Comparison of ENCODE assay signal across 21 mouse cellular contexts in the genomic region with DNA sequence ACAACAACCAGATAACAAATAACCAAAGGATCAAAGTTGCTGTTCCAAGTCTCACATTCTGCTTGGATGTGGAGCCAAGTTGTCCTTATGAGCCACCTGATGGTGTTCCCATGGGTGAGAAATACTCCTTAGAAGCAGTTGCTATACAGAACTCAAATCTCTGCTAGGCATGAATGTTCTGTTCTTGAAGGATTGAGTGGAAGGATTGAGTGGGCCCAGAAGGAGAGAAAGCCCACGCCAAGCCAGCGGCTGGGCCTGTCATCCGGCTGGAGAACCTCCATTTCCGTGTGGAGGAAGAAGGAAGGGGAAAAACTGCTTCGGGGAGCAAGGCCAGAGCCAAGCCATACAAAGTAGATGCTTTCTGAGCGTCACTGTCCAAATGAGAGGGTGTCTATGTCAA. TPM values are rescaled to one million over a fixed set of nuclear protein-coding genes. Genes with fewer than 3 reads are reported as not detected.
DNase-seq lines count a peak whose midpoint lies in the region; ATAC-seq and TF ChIP-seq lines count a peak whose summit lies in the region.
"Had no signal": no experiment of that assay in that cellular context is flagged by ENCODE, and none has a peak within 500 bp of the region (broad histone marks: within the 10 kb centered on the region; RNA-seq: fewer than 3 reads in every experiment).

No protein-coding gene starts in this region.

- H3K4me1 ChIP-seq in hindbrain, postnatal 0 days (ENCODE audit: insufficient read depth, low read length) = no peaks in the 10 kb centered on the region
- H3K4me1 ChIP-seq: embryonic facial prominence, embryonic 13.5 days; forebrain, embryonic 15.5 days; intestine, embryonic 15.5 days; kidney, embryonic 15.5 days; limb, embryonic 15.5 days; liver, embryonic 15.5 days; midbrain, embryonic 12.5 days had no signal

- intact Hi-C loops in left cerebral cortex, postnatal 25 days (cut with DNase I) = loop anchor here (5.0 kb wide), 1 partner anchor 86 kb away; a partner anchor contains a TSS

- no peaks in the 10 kb centered on the region for H3K27me3 ChIP-seq in hindbrain, postnatal 0 days (ENCODE audit: insufficient read depth, low read length)
- H3K27me3 ChIP-seq: embryonic facial prominence, embryonic 13.5 days; forebrain, embryonic 15.5 days; intestine, embryonic 15.5 days; kidney, embryonic 15.5 days; limb, embryonic 15.5 days; liver, embryonic 15.5 days; midbrain, embryonic 12.5 days had no signal

- no peak for TF ChIP-seq CTCF in hindbrain, postnatal 0 days (IDR thresholded peaks at IDR 0.05; ENCODE audit: low read depth)

- DNase-seq in frontal cortex, postnatal 10 days (ENCODE audit: low spot score in 2 of 2) = no peak
- peak; percentile 74 for DNase-seq in right cerebral cortex, adult 18-20 months
- no peak for DNase-seq in right cerebral cortex, postnatal 4 days
- peak; percentile 31 to 81 for DNase-seq in left cerebral cortex, postnatal 25 days (ENCODE audit: low spot score in 2 of 2)
- no peak for DNase-seq in hindbrain, postnatal 0 days (ENCODE audit: low spot score)
- DNase-seq in kidney, postnatal 25 days = no peak
- no peak for DNase-seq in urinary bladder, postnatal 36 days (ENCODE audit: low spot score in 2 of 2)
- DNase-seq: adrenal gland, adult 2 months; cerebellum, postnatal 10 days; heart, postnatal 36 days had no signal

- no peak overlapping the region for H3K9ac ChIP-seq in hindbrain, postnatal 0 days (replicated peaks; ENCODE audit: low read length)
- H3K9ac ChIP-seq: embryonic facial prominence, embryonic 13.5 days; forebrain, embryonic 15.5 days; hindbrain, embryonic 14.5 days; intestine, embryonic 15.5 days; kidney, embryonic 15.5 days; limb, embryonic 15.5 days; liver, embryonic 15.5 days; midbrain, embryonic 12.5 days had no signal

- H3K27ac ChIP-seq in hindbrain, postnatal 0 days = no peak overlapping the region
- H3K27ac ChIP-seq: embryonic facial prominence, embryonic 13.5 days; forebrain, embryonic 15.5 days; hindbrain, embryonic 14.5 days; intestine, embryonic 15.5 days; kidney, embryonic 15.5 days; limb, embryonic 15.5 days; liver, embryonic 15.5 days; midbrain, embryonic 12.5 days had no signal

- H3K36me3 ChIP-seq in hindbrain, postnatal 0 days (ENCODE audit: insufficient read depth, low read length) = no peaks in the 10 kb centered on the region
- H3K36me3 ChIP-seq: embryonic facial prominence, embryonic 13.5 days; forebrain, embryonic 15.5 days; intestine, embryonic 15.5 days; kidney, embryonic 15.5 days; limb, embryonic 15.5 days; liver, embryonic 15.5 days; midbrain, embryonic 12.5 days had no signal

- H3K4me2 ChIP-seq in hindbrain, postnatal 0 days (ENCODE audit: low read depth, low read length) = no peak overlapping the region
- H3K4me2 ChIP-seq: embryonic facial prominence, embryonic 13.5 days; forebrain, embryonic 15.5 days; hindbrain, embryonic 14.5 days; intestine, embryonic 15.5 days; kidney, embryonic 15.5 days; limb, embryonic 15.5 days; liver, embryonic 15.5 days; midbrain, embryonic 12.5 days had no signal

- 91% methylated on average over 6 of the region's 6 CpGs for WGBS in hindbrain, postnatal 0 days

- H3K4me3 ChIP-seq in hindbrain, postnatal 0 days (ENCODE audit: low read length) = no peak overlapping the region
- H3K4me3 ChIP-seq: embryonic facial prominence, embryonic 13.5 days; forebrain, embryonic 15.5 days; intestine, embryonic 15.5 days; kidney, embryonic 15.5 days; limb, embryonic 15.5 days; liver, embryonic 15.5 days; midbrain, embryonic 12.5 days had no signal

- H3K9me3 ChIP-seq in hindbrain, postnatal 0 days (ENCODE audit: low read length) = no peaks in the 10 kb centered on the region
- H3K9me3 ChIP-seq: embryonic facial prominence, embryonic 13.5 days; forebrain, embryonic 15.5 days; intestine, embryonic 15.5 days; kidney, embryonic 15.5 days; limb, embryonic 15.5 days; liver, embryonic 15.5 days; midbrain, embryonic 12.5 days had no signal

- ATAC-seq in frontal cortex, adult (ENCODE audit: low TSS enrichment) = peak; percentile 88
- ATAC-seq in hindbrain, postnatal 0 days = no peak
- ATAC-seq: forebrain, embryonic 15.5 days; intestine, embryonic 15.5 days; lung, postnatal 0 days had no signal

RNA-seq across cellular contexts. Expression of a gene that starts 44.3 kb away (rescaled TPM):
- 10 to 100 TPM; 14.2 to 33.7 TPM for total RNA-seq in left cerebral cortex, postnatal 25 days (2021)
- 22.6 and 23.2 TPM in 2 replicates for total RNA-seq in hindbrain, postnatal 0 days (2014; rRNA removed)
- 10.8 and 11.6 TPM in 2 replicates for polyA plus RNA-seq in hindbrain, postnatal 0 days (2015; fragmentation: Nextera tagmentation; extraction: Ambion mirVana)
- total RNA-seq: granulocyte monocyte progenitor cell, adult 5-6 weeks had no signal

Comparison
In these comparisons a context has a peak if more than half of its experiments do, and no peak if none do; other contexts are left out.
1. DNase-seq: peak in right cerebral cortex, adult 18-20 months (single experiment) and left cerebral cortex, postnatal 25 days (2 of 2); none in frontal cortex, postnatal 10 days (0 of 2), right cerebral cortex, postnatal 4 days (single experiment), hindbrain, postnatal 0 days (single experiment), kidney, postnatal 25 days (0 of 2) and urinary bladder, postnatal 36 days (0 of 2).